Mouse (Mus musculus) mouse trophoblast stem cell (cell line): ENCODE data around the gene Tmc2.

Experiments used
- in situ Hi-C, 2 experiments: fragments of 300-500 bp; cut with MseI, MboI; formaldehyde crosslinking; loops; 2 replicates in 1 of 2; 3 replicates in 1 of 2; pipeline ENCODE4 v1.15.1; 2025

Tmc2 gene

GRCm38 (mm10) chr2:130295331-130296133 lies 100.5 kb downstream of the Tmc2 start:
- in situ Hi-C loops: no loop called here

- in situ Hi-C loops: no loop called here
Measured at GRCm38 (mm10) chr2:130296134-130296745, 101.2 kb downstream of the Tmc2 start.

GRCm38 (mm10) chr2:130297580-130297979 lies 102.6 kb downstream of the Tmc2 start:
- in situ Hi-C loops: no loop called here

- in situ Hi-C loops: no loop called here
Measured at GRCm38 (mm10) chr2:130303014-130303413, 108.0 kb downstream of the Tmc2 start.
